Mouse (Mus musculus) gastrocnemius, adult 8-10 months (tissue): ENCODE measurements around the gene Usp6nl. TPM values are rescaled to one million over a fixed set of nuclear protein-coding genes. Genes with fewer than 3 reads are reported as not detected.

ENCODE experiments used
- DNase-seq, 2 experiments: peaks; one replicate each; pipeline ENCODE4 v3.0.0; 2022; ENCODE audit warnings: low spot score in 2 of 2
- total RNA-seq, 4 experiments: library from RNA; stranded (reverse); gene quantifications; 2 replicates each; pipeline ENCODE4 v1.2.4; 2022

Usp6nl gene
- total RNA-seq, 4 experiments from 2014 or later = 2.5 to 3.4 (median 2.8) TPM

DNA sequence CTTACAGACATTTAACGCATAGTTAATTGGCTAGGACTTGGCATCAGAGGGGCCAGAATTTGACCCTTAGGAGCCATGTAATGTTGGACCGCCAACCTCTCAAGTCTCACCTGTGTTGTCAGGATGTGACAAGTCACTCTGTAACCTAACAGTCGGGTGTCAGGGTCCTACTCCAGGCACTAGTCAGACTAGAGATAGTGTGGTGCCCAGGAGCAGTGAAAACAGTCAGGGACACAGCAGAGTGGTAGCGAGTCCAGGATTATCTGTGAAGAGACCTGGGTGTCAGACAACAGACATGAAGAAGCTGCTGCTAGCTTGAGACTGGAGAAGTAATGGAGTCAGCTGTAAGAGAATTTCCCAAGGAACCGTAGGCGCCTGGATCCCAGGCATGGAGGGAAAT, 45.0 kb downstream of the Usp6nl start:
- no peak for DNase-seq

DNA sequence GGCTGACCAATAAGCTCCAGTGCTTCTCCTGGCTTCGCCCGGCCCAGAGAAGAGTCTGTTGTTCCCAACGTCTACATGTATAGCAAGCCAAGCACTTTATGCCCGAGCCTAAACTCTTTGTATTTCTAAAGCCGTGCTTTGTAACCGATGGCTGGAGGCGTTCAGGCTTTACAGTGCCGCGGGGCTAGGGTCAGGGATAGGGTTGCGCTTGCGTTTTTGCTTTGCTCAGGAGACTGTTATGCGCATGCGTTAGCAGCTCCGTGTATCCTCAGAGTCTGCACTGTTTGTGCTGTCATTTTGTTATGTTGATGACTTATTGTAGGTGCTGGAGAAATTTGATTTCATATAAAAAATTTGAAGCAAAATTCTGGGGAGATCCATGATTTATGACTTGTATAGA, 51.7 kb downstream of the Usp6nl start:
- no peak for DNase-seq

DNA sequence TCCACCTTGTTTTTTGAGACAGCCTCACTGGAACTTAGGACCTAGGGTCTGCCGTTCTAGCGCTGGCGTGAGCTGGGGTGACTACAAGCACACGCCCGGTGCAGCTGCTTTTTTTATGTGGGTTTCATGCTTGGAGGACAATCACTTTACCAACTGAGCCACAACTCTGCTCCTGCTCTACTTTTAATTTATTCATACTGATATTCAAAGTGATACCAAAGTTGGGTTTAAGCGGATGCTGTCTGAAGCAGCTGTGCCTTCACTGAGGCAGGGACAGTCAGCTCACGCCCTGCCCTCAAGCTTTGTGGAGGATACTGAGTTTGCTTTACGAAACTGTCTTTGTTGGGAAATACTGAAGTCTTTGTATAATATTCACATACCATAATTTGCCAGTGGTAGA, 53.6 kb downstream of the Usp6nl start:
- DNase-seq = no peak

DNA sequence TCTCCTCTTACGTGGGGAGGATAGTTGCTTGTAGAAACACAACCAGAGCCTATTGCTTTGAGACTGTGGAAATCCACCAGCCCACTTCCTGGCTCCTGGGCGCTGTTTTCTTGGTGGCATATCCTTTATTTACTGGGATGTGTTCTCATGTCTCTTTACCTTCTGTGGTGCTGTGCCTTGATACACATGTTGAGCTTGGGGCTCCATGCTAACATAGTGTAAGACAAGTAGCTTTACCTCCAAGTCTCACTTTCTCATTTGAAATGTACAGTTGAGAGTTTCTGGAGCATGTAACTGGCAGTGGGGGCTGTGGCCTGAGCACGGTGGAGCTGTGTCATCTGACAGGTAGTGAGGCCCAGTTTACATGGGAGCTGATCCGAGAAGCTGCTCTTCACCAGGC, 54.5 kb downstream of the Usp6nl start:
- no peak for DNase-seq

DNA sequence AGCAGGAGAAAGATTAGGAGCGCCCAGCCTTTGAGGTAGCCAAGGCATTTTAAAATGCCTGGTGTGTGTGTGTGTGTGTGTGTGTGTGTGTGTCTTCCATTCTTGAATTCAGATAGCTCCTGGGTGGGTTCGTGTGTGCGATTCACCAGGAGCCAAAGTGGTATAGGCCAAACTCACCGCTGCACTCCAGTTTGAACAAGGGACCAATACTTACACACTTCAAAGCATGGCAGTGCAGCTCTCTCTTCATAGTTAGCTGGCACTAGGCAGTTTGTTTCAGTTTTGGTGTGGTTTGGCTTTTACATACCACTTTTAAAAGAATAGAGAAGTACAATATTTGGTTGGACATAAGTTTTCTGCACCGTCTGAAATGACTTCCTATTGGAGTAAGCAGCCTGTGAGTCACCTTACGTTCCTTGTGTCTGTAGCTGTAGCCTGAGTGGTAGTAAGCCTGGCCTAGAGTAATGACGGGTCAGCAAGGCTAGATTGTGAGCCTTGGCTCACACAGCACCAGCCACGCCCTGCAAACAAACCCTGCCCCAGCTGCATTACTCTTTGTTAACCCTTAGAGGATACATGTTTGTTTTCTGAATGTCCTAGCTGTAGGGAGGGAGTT, 56.2 kb downstream of the Usp6nl start:
- DNase-seq = no peak

DNA sequence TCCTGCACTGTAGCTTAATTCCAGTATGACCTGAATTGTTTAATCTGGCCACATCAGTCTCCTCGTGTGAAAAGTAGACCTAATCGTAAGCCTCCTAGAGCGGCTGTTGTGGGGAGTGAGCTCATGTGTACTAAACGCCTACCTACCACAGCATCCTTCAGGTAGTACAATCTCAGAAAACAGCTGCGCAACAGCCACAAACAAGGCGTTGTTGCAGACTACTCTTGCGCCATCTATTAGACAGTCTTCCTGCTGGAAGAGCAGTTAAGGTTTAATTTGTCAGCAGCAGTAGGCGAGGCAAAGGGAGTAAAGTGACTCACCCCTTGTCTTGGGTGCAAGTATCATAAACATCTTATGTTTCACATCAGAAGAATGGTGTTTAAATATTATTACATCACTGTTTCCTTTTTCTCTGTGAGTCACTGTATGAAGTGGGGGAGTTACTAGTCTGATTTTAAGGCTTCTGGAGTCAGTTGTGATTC, 57.3 kb downstream of the Usp6nl start:
- DNase-seq = no peak

DNA sequence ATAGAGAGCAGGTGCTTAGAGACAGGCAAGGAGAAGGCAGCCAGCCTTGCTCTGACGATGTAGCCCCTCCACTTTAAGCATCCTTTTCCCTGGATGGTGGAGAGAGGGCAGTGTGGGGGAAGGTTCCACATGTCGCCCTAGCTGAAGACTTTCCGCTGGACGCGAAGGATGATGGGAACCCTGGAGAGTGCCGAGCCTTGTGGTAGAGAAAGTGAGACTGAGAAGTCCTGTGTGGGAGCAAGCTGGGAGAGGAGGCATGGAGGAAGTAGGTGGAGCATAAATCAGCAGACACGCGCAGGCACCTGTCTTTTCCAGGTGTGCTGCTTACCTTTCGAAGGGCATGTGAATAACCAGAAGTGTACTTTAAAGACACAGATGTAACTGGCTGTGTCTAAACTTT, 57.9 kb downstream of the Usp6nl start:
- no peak for DNase-seq

DNA sequence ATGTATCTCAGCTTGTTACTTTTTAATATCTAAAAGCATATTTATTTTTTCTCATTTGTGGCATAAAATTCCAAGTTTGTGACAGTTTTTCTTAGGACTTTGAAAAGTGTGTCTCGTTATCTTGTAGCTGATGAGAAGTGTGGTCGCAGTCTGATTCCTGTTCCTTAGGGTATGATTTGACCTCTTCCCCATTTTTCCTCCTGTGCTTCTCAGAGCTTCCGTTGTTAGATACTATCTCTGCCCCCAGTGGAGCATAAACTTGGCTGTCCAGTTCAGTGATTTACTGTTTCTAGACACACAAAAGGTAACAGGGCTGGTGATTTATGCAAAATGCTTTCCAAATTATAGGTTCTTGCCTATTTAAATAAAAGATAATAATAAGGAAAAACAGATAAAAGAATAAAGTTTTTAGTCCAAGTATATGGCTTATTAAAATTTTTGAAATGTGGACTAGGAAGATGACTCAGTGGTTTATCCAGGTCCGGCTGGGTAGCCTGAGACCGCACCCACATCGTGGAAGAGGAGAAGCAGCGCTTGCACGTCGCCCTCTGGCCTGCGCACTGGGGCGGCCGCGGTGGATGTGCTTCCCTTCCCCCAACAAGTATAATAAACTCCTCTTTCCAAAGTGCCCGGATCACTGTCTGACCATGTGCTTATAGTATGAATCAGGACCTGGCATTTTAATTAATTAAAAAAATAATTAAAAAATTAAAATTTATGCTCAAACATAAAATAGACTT, 62.1 kb downstream of the Usp6nl start:
- no peak for DNase-seq

DNA sequence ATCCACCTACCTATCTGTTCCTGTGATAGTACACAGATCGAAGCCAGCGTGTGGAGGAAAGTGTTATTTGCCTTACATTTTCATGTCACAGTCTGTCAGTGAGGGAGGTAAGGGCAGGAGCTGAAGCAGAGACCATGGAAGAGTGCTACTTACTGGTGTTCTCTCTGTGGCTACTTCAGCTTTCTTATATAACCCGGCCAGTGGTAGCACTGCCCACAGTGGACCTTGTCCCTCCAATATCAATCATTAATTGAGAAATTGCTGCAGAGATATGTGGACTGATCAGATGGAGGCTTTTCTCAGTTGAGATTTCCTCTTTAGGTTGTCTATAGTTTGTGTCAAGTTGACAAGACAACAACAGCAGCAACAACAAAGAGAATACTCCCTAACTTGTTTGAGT, 66.7 kb downstream of the Usp6nl start:
- no peak for DNase-seq

DNA sequence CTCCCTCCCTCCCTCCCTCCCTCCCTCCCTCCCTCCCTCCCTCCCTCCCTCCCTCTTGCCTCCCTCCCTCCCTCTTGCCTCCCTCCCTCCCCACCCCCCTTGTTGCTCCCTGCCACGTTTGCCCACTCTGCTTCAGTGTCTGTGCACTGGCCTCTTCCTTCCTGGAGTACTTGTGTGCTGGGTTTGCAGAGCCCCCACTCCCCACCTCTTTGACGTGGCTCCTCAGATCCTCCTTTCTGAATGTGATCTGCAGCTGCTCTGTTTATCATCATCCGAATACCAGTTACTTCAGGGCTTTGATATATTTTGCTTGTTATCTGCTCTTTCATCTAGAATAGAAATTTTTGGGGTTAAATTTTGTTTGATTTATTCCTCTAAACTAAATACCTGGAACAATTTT, 68.8 kb downstream of the Usp6nl start:
- no peak for DNase-seq

DNA sequence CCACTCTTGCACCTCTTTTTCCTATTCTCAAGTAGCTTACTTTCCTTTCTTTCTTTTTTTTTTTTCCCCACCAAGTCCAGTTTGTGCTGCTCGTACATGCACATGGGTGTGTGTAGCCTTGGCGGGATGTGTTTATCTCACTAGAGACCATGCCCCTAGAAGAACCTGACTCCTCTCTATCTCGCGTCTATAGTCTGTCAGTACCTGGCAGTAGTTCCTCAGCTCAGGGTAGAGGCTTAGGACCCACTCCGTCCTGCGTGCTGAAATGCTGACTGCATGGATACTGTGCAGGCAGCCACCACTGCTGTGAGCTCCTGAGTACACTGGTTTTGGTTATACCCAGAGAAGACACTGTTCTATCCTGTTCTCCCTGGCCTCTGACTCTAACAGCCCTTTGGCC, 69.5 kb downstream of the Usp6nl start:
- DNase-seq = no peak

DNA sequence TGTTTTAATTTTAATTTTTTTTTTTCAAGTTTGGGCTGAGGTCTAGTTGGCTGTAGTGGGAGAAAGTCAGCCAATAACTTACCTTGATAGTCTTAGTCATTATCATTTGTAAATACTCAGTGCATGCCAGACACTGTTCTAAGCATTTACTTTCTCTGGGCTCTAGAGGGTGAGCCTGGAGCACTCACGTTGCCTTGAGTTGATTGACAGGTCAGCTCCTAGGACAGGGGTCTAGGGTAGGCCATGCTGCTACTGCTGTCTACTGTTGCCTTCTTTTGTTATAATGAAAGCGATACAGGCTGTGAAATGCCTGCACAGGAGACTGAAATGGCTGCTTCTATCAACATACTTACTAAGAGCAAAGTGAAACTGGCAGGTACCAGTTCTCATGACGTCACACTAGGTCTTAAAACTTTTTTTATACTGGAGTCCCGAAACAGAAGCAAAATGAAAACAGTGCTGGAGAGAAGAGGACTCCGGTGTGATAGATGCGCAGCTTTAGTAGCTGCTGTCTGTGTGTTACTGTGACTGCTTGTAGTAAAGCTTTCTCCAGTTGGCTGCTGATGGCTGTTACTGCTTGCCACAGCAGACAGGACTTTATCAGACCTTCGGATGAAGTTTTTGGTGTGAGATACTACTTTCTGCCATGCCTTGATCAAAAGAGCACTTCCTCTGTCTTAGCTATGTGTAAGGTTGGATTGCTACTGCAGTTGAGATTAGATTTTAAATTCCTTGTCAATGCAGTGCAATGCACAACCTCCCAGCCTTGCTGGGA, 73.6 kb downstream of the Usp6nl start:
- no peak for DNase-seq

DNA sequence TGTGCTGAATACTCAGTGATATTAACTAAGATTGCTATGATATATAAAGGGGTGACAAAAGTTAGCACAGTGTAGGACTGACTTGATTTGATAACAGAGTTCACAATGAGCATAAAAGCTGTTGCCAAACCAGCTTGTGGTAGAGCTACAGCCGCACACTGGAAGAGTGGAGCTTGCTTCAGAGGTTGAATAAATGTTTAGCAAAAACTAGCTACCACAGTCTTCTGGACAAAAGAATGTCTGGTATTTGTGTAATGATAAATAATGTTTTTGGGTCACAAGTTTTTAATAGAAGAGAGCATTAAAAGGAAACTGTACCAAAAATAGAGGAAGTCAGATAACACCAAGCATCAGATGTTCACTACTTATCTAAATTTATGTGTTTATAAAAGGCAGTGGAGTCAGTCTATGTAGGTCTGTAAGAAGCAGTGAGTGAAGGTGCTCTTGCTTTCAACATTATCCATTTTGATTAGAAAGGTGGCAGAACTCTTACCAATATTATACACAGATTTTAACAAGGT, 74.2 kb downstream of the Usp6nl start:
- DNase-seq = no peak

DNA sequence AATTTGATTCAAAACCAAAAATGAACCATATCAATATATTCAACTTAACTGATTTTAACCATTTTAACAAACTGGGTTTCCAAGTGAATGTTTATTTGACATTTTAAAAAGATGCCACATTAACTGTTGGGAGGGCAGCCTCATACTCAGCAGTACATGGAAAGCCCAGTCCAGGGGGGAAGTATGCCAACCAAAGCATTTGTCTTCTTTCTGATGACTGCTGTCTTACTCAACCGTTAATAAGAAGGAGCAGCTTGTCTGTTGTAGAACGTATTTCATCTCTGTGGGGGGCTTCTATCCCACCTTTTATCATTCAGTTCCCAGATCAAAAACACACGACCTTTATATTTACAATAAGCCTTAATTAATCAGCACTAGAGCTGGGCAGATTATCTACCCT, 74.7 kb downstream of the Usp6nl start:
- no peak for DNase-seq

DNA sequence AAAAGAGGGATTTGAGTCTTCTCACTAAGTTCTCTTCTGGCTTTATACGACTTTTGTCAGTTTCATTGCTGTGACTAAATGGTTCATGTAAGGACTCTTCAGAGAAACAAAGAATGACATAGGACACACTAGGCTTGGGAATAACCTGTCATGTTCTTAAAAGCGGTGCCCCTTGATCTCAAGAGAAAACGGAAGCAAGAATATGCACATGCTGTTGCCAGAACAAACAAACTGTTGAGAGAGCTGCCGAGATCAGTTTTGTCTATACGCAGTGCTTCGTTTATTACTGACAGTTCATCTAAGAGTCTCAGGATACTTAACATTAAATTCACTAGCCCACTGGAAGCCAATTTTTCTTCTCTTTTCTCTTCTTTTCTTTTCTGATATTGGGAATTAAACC, 76.4 kb downstream of the Usp6nl start:
- DNase-seq = no peak

DNA sequence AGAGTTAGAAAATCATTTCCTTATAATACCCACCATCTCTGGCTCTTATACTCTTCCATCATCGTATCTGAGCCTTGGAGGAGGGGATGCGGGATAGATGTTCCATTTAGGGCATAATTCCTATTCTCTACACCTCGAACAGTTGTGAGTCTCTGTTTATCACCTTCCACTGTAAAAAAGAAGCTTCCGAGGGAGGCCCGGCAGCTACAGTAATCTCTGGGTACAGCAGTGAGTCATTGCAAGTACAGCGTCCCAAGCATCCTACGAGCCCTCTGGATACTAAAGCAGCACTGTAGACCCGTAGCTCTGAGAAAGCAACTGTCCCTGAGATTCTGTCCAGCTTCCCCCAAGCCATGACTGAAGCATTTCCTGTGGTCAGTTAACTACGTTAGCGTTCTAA, 78.6 kb downstream of the Usp6nl start:
- DNase-seq = no peak

DNA sequence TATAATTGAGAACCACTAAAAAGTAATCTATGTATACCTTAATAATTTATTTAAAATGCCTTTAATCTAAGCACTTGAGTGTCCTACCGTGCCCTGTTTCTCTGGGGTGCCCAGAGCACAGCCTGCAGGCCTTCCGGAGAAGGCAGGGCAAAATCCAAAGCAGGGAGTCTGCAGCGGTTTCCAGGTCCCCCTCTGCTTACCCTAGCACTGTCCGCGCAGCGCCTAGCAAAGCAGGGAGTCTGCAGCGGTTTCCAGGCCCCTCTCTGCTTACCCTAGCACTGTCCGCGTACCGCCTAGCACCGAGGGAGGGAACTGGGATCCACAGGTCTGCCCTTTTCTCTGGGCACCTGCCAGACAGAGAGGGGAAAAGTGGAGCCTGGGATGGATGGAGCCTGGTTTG, 80.9 kb downstream of the Usp6nl start:
- no peak for DNase-seq

DNA sequence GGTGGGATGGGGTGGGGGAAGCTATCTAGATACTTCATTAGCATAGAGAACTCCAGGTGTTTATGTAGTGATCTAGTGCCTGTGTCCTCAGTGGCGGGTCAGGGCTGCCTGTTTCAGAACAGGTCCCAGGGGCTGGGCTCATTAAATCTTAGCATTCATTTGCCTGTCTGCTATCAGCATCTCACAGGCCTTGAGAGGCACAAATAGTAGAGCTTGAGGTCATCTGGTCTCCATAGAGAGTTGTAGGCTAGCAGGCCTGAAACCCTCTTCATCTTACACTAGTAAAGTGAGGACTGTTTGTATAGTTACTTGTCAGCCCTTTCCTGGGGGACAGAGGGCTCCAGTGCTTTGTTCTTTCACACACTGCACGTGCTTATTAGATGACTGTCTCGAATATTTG, 81.5 kb downstream of the Usp6nl start:
- no peak for DNase-seq

DNA sequence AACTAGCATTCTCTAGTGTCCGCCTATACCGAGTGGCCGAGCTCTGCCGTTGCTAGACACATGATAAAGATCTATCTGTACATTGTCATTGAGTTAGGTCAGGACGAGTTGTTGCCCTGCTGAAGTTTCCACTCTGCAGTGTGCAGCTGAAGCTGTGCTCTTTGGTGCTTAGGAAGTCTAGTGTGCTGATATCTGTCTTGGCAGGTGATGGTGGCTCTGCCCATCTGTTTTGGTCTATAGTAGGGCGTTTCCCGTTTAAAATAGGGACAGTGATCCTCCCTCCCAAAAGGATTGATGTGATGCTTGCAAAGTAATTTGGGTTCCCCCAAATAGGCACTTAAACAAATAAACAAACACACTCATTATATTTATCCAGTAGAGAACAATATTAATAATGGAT, 82.2 kb downstream of the Usp6nl start:
- no peak for DNase-seq

DNA sequence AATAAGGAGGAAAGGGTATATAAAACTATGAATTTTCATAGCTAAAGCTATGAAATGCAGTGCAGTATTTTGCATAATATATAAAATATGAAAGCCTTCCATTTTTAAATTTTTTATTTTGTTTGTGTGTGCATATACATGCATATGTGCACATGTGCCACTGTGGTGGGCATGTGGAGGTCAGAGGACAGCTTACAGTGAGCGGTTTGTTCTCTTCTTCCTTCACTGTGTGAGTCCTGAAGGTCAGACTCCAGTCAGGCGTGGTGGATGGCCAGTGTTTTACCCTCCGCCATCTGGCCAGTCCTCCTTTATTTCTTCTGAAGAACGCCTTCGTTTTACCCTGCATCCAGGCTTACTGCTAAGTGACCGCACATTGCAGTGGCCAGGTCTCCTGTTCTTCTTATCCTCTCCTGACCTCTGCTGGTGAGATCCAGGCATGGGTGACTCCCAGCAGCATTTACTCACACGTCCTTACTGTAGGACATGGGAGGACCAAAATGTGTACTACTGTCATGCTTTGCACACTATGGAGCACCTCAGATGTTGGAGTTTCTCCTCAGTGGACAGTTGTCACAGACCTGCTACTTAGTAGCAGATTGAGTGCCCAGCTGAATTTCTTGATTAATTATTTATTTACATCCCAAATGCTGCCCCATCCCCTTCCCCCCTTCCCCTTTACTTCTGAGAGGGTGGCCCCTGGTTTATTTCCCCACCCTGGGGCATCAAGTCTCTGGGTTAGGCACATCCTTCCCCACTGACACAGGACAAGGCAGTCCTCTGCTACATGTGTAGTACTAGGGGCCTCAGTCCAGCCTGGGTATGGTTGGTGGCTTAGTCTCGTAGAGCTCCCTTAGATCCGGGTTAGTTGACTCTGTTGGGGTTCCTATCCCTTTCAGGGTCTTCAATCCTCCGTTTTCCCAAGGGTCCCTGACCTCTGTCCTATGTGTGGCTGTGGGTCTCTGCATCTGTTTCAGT, 82.9 kb downstream of the Usp6nl start:
- peak; percentile 55 to 61 for DNase-seq

DNA sequence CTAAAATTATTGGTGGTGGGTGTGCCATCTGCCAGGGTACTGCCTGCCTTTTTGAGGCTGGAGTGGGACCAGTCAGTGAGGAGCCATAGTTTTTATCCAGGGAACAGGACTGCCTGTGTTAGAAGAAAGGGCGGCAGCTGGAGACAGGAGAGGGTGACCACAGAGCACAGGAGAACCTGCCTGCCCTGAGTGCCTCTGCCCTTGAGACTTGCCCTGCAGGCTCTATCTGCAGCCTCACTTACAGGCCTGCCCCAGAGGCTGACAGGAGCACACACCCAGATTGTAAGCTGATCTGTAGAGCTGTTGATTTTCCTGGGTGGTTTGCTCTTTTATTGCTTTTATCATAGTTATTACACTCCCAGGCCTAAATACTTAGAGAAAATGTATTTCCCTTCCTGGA, 85.2 kb downstream of the Usp6nl start:
- no peak for DNase-seq
